Mouse (Mus musculus) thymus, adult 2 months (tissue): ENCODE results near the gene Gnb1l.

Experiments used
- CTCF ChIP-seq: fragments of 200-500 bp; IDR thresholded peaks from 2 replicates; pipeline ENCODE4 v1.5.1; 2012; ENCODE audit warnings: mild to moderate bottlenecking, control low read depth, low read length, moderate library complexity, borderline replicate concordance; ENCODE audit not compliant: control insufficient read depth, poor library complexity, insufficient read depth; ENCODE audit errors: extremely low read depth
- POLR2A ChIP-seq: fragments of 200-500 bp; IDR thresholded peaks from 2 replicates; pipeline ENCODE4 v1.6.1; 2012; ENCODE audit warnings: mild to moderate bottlenecking, low read length, control low read depth, moderate library complexity; ENCODE audit not compliant: control insufficient read depth, poor library complexity, insufficient read depth; ENCODE audit errors: extremely low read depth

DNA sequence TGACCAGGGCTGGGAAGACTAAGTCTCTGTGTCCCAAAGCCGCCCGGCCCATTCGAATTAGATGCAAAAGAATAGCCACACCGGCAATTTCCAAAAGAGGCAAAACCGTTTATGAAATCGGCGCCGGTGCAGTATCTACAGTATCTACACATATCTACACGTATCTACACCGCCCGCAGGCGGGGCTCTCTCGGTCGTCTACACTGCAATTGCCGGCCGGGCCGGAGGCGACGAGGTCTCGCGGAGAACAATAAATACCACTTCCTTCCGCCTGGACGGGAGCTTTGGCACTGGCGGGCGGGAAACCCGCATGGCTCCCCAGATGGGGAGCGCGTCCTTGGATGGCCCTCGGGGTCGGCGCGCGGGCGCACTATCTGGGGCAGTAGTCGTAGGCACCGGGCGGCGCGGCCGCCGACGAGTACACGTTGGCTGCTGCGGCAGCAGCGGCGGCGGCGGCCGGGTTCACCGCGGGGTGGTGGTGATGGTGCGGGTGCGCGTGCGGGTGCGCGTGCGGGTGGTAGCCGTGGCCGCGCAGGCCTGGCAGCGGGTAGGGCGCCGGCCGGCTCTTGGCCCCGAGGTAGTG, 83.2 kb downstream of the Gnb1l start:
- TF ChIP-seq POLR2A (no peak), CTCF (no peak)
